Mouse (Mus musculus) MN1 (cell line): ENCODE data around the gene Rin3.
A peak's percentile ranks its signal among the peaks of the same experiment; 100 is the strongest.

ENCODE experiments used
- DNase-seq: peaks from one replicate; pipeline ENCODE4 v3.0.0-alpha.2; 2016; ENCODE audit warnings: low spot score

Rin3 gene

GRCm38 (mm10) chr12:102280867-102281503, 1.9 kb upstream of the Rin3 start:
- DNase-seq: no peak

GRCm38 (mm10) chr12:102282126-102282525, 722 bp upstream of the Rin3 start:
- no peak for DNase-seq

DNA sequence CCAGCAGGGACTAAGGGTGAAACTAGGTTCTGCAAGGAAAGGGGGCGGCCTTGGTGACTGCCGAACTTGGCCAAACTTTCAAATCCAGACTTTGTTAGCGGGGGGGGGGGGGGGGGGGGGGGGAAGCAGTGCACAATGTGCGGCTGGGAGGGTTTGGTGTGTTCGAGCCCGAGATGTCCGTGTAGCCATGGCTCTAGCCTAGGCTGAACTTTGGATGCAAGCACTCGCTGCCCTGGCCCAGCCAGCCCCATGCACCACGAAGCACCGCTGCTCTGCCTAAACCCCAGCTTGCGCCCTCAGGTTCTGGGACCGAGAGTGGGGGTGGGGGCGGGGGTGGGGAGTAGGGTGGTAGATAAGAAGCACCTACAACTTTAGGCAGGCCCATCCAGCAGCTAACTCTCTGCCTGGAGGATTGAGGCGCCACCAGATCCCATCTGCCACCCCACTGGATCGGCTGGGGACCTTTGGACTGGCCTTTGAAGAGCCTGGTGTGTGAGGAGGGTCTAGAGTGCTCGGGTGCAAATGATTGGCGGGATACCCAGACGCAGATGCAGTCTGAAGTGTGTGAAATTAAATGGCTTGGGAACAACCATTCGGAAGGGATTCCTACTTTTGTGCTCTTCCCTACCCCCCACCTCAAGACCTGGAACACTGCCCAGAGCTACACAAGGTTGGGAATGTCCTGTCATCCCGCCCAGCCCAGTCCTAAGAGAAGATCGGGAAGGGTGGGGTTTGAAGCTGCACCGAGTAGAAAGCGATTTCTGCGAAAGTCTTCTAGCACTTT, 827 bp downstream of the Rin3 start:
- no peak for DNase-seq

- no peak for DNase-seq
Observed at GRCm38 (mm10) chr12:102284267-102284610, 1.4 kb downstream of the Rin3 start.

DNA sequence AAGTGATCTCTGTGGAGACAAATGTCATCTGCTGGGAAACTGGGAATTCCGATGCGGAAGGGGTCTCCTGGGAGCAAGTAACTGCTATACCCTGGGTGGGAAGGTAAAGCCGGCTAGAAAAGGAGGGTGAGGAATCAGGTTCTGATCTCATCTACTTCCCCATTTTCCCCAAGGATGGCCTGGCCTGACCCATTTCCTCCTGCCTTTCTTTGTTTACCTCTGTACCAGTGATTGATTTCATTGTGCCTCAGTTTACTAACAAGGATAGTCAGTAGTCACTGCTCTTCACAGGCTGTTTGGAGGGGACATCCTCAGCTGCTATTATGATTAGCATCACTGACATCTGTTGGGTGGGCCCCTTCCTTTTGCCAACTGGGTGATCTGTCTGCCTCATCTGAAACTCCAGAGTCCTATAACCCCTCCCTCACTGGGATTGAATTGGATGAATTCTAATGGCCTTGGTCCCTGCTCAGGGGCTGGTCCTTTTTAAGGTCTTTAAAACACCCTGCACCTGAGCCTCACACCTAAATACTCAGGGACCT, 1.8 kb downstream of the Rin3 start:
- no peak for DNase-seq

DNA sequence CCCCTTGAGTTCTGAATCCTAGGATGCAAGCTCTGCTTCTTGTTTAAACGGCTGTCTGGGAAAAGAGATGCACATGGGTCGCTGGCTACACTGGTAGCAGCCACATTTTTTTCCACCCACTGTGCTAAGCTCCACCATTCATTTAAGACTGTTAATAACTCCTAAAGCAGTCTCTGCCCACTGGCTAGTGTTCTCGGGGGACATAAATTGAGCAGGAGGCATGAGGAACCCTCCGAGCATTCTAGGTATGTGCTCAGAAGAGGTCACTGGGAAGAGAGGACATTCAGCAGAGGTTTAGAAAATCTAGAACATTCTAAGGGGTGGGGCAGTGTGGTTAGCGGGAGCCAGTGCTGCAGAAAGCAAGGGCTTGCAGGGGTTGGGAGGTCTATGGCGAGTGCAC, 2.5 kb downstream of the Rin3 start:
- no peak for DNase-seq

- no peak for DNase-seq
Observed at GRCm38 (mm10) chr12:102285779-102286178, 2.9 kb downstream of the Rin3 start.

- DNase-seq: peak; percentile 24
Observed at GRCm38 (mm10) chr12:102286681-102287414, 4.0 kb downstream of the Rin3 start.

- DNase-seq: no peak
Observed at GRCm38 (mm10) chr12:102287904-102288602, 5.2 kb downstream of the Rin3 start.

GRCm38 (mm10) chr12:102288846-102289245, 6.0 kb downstream of the Rin3 start:
- DNase-seq: no peak

DNA sequence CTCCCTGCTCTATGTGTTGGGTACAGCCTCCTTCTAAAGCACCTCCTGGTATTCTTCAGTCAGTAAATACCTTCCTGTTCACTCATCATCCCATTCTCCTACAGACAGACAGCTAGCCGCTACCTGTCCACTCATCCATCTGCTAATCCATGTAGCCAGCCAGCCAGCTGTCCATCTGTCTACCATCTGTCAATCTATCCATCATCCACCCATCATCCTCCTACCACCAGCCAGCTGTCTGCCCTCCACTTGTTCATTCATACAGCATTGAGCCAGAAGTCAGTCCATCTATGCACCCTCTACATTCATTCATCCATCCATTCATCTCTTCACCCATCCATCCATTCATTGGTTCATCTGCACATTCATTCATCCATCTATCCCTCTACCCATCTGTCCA, 6.7 kb downstream of the Rin3 start:
- no peak for DNase-seq

GRCm38 (mm10) chr12:102290662-102291061, 7.8 kb downstream of the Rin3 start:
- no peak for DNase-seq

DNA sequence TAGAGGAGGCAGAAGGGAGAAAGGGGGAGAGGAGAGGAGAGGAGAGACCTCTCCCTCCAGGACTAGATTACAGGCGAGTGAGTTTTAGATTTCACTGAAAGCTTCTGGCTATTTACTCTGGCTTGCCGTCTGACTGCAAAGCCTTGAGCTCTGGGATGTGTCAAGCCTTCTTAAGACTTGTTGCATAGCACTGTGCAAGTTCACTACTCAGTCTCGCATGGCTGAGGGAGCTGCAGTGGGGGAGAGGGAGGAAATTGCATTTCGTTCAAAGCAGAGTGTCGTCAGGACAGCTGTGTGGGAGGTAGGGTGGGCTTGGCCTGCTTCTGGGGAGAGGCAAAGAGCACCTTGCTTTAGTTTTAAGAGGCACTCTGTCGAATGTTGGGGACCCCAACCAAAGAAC, 8.8 kb downstream of the Rin3 start:
- DNase-seq: no peak

GRCm38 (mm10) chr12:102292501-102293215, 9.8 kb downstream of the Rin3 start:
- DNase-seq: no peak

GRCm38 (mm10) chr12:102294634-102295033, 11.8 kb downstream of the Rin3 start:
- DNase-seq: no peak

DNA sequence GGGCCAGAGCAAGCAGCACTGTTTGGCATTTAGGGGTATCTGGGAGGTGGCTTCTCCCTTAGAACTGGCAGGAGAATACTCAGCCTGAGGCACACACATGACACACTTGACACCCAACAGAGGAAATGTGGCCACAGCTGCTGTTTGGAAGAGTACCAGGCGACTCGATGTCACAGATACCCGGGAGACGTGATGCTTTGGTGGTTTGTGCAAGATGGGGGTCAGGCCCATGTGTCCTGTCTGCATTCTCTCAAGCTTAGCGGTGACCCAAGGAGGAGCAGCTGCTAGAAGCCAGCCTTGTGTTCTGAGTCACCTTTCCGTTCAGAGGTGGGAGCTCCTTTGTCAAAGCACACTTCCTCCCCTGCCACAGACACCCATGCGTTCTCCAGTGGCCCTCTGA, 12.4 kb downstream of the Rin3 start:
- DNase-seq: no peak

DNA sequence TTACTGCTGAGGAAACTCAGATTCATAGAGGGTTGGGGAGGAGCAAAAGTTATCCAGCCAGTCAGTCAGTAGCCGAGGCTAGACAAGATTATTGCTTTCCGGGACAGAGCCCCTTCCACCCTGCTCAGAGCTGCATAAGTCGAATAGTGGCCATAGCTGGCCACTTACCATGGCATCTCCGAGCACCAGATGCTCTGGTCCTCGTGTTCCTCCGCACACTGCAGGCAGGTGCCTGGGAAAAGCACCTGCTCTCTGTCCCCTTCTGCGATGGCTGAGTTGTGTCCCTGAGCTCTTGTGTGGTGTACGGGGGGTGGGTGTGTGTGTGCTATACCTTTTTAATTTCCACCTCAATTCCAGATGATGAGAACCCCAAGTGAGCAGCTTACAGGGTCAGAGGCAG, 12.8 kb downstream of the Rin3 start:
- DNase-seq: no peak

GRCm38 (mm10) chr12:102296361-102296760, 13.5 kb downstream of the Rin3 start:
- no peak for DNase-seq

- DNase-seq: no peak
Observed at GRCm38 (mm10) chr12:102296967-102297366, 14.1 kb downstream of the Rin3 start.

DNA sequence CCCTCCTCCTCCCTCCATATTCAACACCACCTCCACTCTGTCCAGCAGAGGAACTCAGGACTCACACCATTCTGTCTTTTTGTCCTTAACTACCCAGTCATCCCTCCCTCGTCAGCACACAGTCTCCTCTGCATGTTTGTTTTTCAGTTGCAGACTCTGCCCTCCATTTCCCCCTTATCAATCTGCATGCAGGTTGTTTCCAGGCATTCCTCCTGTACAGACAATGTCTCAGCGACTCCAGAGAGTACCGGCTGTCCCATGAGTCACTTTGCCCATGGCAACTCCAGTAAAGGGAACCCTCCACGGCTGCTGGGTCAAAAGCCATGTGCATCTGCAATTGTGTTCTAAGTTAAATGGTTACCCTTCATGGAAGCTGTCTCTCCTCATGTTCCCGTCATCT, 16.4 kb downstream of the Rin3 start:
- no peak for DNase-seq

- DNase-seq: no peak
Observed at GRCm38 (mm10) chr12:102301585-102301984, 18.7 kb downstream of the Rin3 start.

DNA sequence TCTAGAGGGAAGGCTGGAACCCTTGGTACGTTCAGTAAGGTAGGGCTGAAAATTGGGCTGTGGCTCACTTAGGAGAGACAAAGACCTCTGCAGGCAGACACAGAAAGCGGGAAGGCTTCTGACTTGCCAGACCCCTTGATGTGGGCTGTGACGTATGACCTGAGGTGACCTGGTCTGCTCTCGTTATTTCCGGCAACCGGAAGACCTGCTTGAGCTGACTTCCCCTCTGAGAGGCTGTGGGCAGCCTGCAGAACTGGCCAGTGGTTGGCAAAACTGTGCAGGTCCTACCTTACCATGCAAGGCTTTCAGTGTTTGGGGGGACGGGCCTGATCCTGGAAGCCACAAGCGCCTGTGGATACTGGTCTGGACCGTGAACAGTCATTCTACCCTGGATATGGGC, 19.5 kb downstream of the Rin3 start:
- DNase-seq: no peak
